Mouse (Mus musculus): Measurements from ENCODE around the gene Ugdh.

DNA sequence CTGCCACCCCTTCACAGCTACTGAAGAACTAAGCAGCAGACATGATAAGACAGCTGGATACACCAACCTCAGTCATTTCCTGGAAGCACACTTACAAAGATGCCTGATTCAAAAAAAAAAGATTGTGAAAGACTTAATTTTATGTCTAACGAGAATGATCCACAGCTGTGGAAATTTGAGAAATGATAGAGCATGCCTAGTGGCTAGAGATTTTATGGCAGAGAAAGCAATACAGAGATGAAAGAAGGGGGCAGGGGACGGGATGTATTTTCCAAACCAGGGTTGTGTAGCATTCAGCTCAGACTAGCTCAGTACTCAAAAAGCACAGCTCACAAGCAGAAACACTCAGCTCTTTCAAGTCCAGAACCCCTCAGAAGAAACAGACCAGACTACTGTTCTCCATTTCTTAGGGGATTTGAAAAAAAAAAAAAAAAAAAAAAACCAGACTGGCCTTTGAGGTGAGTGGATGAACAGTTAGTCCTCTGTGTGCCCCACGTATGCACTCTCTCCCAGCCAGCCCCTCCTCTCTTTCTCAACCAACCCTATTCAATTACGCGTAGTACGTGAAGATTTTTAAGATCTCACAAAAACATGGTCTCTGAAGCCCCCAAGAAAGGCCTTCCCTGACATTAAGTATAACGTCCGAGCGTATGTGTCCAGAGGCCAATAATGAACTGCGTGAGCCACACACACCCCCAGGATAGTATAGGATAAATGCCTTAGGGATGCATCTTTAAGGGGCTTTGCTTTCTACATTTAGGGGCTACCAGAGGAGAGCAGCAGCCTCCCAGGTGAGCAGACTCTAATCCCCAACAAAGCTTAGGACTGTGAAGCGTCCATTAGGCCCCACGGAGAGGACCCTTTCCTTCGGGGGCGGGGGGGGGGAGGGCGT, 1.0 kb downstream of the Ugdh start:
- no peak for TF ChIP-seq POLR2A (IDR thresholded peaks at IDR 0.05; ENCODE audit: control insufficient read depth in 1 of 2, insufficient read depth in 1 of 2, low read depth in 1 of 2, low read length in 2 of 2, poor library complexity in 1 of 2)
- TF ChIP-seq KAT2A (conservative IDR thresholded peaks at IDR 0.05; ENCODE audit: low read depth, low read length) = no peak
